Mouse (Mus musculus) hindbrain, embryonic 14.5 days (tissue): ENCODE measurements at regions not wholly inside any gene's neighbourhood (a gene's known extent, or its start where the extent isn't known, plus 50 kb on each side); places are given as distances from the start of the nearest gene placed in this dataset.

Experiments used
- ATAC-seq: fragments of 200-750 bp; cut with Nextera tagmentation; 2 replicates; pipeline ENCODE4 v1.8.0; 2017; ENCODE audit warnings: moderate number of reproducible peaks, mild to moderate bottlenecking, moderate TSS enrichment, moderate library complexity; ENCODE audit not compliant: low FRiP score
- DNase-seq: peaks from one replicate; pipeline ENCODE4 v3.0.0-alpha.2; 2015; ENCODE audit warnings: low spot score
- H3K27ac ChIP-seq: fragments of 300-500 bp; sonication (generic); 2 replicates; pipeline ENCODE4 v1.5.1; 2014; ENCODE audit warnings: mild to moderate bottlenecking, moderate library complexity
- H3K27me3 ChIP-seq: fragments of 300-500 bp; sonication (generic); 2 replicates; pipeline ENCODE4 v1.6.1; 2014; ENCODE audit warnings: mild to moderate bottlenecking, low read length, mixed read lengths; ENCODE audit not compliant: control insufficient read depth, insufficient read depth
- H3K36me3 ChIP-seq: fragments of 300-500 bp; sonication (generic); replicated peaks from 2 replicates; pipeline ENCODE4 v1.6.1; 2014; ENCODE audit not compliant: control insufficient read depth, insufficient read depth
- H3K4me1 ChIP-seq: fragments of 300-500 bp; sonication (generic); replicated peaks from 2 replicates; pipeline ENCODE4 v1.6.1; 2014; ENCODE audit warnings: antibody characterized with exemption, low read length, mixed read lengths; ENCODE audit not compliant: control insufficient read depth, insufficient read depth
- H3K4me2 ChIP-seq: fragments of 300-500 bp; sonication (generic); replicated peaks from 2 replicates; pipeline ENCODE4 v1.6.1; 2014; ENCODE audit warnings: mild to moderate bottlenecking, moderate library complexity
- H3K4me3 ChIP-seq: fragments of 300-500 bp; sonication (generic); replicated peaks from 2 replicates; pipeline ENCODE4 v1.5.1; 2014; ENCODE audit warnings: mild to moderate bottlenecking, low read length
- H3K9ac ChIP-seq: fragments of 300-500 bp; sonication (generic); 2 replicates; pipeline ENCODE4 v1.6.1; 2014
- H3K9me3 ChIP-seq: fragments of 300-500 bp; sonication (generic); 2 replicates; pipeline ENCODE4 v1.6.1; 2016; ENCODE audit warnings: low read length; ENCODE audit not compliant: control insufficient read depth
- WGBS: fragments of 180-500 bp; shearing (Covaris S2); extraction: QIAGEN DNeasy Blood & Tissue Kit; methylation state at CpG from one replicate; pipeline ENCODE4 v1.1.7; 2014; 5-methylcytosine and 5-hydroxymethylcytosine counted together

DNA sequence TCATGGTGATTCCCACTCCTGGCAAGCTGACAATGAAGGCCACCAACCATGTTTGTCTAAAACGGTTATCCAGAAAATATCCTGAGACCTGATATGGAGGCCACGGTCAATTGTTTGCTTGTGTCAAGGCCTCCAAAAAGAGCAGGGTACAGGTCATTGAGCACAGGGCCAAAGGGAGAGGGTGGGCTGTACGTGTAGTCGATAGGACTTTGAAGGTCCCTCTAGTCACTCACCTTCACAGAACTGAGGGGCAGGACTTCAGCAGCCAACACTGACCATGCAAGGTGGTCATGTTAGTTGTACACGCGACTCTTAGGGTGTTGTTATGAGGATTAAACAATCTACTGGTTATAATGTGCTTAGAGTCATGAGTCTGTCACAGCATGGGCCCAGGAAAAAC lies 264.4 kb upstream of the Prok2 start:
- Histone ChIP-seq H3K4me2 (no peak overlapping the region), H3K4me3 (no peak overlapping the region), H3K4me1 (peaks cover 6% of the 10 kb centered on the region), H3K9me3 (no peaks in the 10 kb centered on the region), H3K27me3 (peaks cover 22% of the 10 kb centered on the region; the same call in 1 of the 2 replicates), H3K36me3 (no peaks in the 10 kb centered on the region), H3K27ac (no peak overlapping the region), H3K9ac (no peak overlapping the region)
- DNase-seq: no peak
- no peak for ATAC-seq
- WGBS: 74% methylated on average over 6 of the region's 6 CpGs

DNA sequence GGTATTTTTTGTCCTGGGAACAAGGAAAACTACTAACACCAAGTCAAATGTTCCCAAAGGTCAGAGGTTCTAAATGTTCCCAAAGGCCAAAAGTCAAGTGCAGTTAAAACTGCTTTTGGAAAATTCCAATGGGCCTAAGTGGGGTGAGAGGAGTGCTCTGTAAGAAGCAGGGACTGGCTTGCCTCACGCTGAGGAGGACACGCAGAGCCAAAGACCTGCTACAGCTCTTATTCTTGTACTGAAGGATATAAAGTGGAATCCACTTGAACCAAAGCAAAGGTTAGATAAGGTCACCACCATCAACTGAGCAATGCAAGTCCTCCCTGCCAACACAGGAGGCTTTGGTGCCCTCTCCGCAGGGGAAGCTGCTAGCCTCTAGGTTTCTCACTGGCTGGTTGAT lies 260.3 kb upstream of the Prok2 start:
- Histone ChIP-seq H3K9me3 (no peaks in the 10 kb centered on the region), H3K4me3 (no peak overlapping the region), H3K27ac (no peak overlapping the region), H3K4me1 (peaks cover 17% of the 10 kb centered on the region), H3K36me3 (no peaks in the 10 kb centered on the region), H3K9ac (no peak overlapping the region), H3K27me3 (peaks cover 26% of the 10 kb centered on the region; the same call in 1 of the 2 replicates), H3K4me2 (no peak overlapping the region)
- DNase-seq (no peak), ATAC-seq (no peak)
- 82% methylated on average over 3 of the region's 3 CpGs for WGBS

DNA sequence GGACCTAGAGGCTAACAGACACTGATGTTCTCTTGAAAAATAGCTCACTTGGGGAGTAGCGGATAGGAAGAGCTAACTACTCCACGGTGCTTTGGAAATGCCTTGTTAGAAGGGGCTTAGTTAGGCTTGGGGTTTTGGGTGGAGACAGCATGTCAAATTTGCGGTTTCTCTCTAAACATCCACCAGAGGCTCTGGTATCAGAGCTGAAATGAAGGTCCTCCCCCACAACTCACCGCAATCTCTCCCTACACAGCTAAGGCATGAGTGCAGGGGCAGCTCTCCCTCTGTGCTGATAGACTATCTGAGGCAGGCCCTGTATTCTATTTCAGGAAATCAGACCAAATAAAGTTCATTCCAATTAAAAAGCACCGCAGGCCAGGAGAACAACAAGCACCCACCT lies 259.1 kb upstream of the Prok2 start:
- Histone ChIP-seq H3K4me1 (peaks cover 12% of the 10 kb centered on the region), H3K4me3 (no peak overlapping the region), H3K9me3 (no peaks in the 10 kb centered on the region), H3K27ac (no peak overlapping the region), H3K4me2 (no peak overlapping the region), H3K9ac (no peak overlapping the region), H3K36me3 (no peaks in the 10 kb centered on the region), H3K27me3 (peaks cover 26% of the 10 kb centered on the region; the same call in 1 of the 2 replicates)
- DNase-seq: no peak
- no peak for ATAC-seq
- WGBS: 38% methylated on average over 5 of the region's 5 CpGs

DNA sequence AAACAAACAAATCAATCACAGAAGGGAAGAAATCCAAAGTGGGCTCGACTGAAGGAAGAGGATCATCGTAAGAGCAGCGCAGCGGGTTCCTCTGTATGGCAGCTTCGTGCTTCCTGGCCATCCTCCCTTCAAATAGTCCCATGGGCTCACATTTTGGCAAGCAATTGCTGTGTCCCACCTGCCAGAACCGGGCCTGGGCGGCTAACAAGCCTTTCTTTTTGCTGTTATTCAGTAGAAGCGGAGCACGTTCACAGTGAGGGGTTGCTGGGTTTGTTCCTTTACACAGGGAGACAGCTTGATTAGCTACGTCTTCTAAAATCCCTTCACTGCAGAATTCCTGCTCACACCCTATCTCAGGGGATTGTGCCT lies 258.6 kb upstream of the Prok2 start:
- Histone ChIP-seq H3K4me1 (peaks cover 12% of the 10 kb centered on the region), H3K36me3 (no peaks in the 10 kb centered on the region), H3K9me3 (no peaks in the 10 kb centered on the region), H3K4me2 (no peak overlapping the region), H3K9ac (no peak overlapping the region; the same call in 1 of the 2 replicates), H3K27me3 (peaks cover 26% of the 10 kb centered on the region; the same call in 1 of the 2 replicates), H3K4me3 (no peak overlapping the region), H3K27ac (no peak overlapping the region)
- ATAC-seq (no peak), DNase-seq (no peak)
- 14% methylated on average over 10 of the region's 10 CpGs for WGBS

DNA sequence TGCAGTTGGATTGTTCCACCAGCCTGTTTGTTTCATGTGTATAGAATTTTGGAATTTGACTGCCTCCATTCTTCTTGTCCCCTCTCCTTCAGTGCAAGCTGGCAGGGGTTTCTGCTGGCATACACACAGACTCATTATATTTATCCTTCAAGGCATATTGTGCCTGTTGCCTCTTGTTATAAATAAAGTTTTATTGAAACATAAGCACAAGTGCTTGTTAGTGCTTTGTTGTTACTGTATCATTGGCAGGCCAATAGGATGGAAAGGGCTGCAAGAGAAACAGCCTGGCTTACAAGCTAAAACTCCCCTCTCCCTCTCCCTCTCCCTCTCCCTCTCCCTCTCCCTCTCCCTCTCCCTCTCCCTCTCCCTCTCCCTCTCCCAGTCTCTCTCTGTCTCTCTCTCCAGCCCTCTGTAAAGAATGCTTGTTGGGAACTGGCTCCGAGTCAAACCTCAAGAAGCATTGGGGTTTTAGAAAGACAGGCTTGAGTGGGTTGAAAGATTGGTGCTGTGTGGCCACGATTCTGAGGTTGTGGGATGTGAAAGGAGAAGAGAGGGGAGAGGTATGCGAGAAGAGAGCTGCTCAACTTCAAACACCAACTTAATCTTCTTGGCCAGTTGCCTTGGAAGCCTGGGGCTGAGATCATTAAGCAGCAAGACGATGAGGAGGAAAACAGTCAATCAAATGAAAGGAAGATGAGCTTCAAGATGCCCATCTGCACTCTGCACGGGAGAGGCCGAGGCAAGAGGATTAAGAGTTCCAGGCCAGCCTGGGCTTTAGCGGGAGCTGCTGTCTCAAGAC lies 258.1 kb upstream of the Prok2 start:
- H3K9ac ChIP-seq: no peak overlapping the region
- no peak overlapping the region for H3K27ac ChIP-seq
- ATAC-seq: no peak
- H3K36me3 ChIP-seq: no peaks in the 10 kb centered on the region
- peaks cover 12% of the 10 kb centered on the region for H3K4me1 ChIP-seq
- H3K4me3 ChIP-seq: no peak overlapping the region
- H3K4me2 ChIP-seq: no peak overlapping the region
- 13% methylated on average over 7 of the region's 7 CpGs for WGBS
- no peaks in the 10 kb centered on the region for H3K9me3 ChIP-seq
- H3K27me3 ChIP-seq: peaks cover 26% of the 10 kb centered on the region; the same call in 1 of the 2 replicates
- no peak for DNase-seq

DNA sequence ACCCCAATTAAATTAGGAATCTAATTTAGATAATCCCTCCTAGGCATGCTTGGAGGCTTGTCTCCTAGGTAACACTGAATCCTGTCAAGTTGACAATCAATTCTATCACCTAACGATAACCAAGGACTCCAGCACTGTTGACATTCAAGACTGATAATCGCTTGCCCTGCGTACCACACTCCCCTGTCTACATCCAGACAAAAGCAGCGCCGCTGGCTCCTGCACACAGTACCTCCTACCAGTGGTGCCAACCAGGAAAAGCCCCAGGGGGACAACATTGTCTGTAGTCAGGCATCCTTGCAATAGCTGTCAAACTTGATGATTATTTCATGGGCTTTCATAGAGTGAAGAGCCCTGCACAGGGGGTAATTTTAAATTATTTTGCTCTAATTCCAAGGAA lies 253.4 kb upstream of the Prok2 start:
- no peaks in the 10 kb centered on the region for H3K9me3 ChIP-seq
- H3K9ac ChIP-seq: no peak overlapping the region

DNA sequence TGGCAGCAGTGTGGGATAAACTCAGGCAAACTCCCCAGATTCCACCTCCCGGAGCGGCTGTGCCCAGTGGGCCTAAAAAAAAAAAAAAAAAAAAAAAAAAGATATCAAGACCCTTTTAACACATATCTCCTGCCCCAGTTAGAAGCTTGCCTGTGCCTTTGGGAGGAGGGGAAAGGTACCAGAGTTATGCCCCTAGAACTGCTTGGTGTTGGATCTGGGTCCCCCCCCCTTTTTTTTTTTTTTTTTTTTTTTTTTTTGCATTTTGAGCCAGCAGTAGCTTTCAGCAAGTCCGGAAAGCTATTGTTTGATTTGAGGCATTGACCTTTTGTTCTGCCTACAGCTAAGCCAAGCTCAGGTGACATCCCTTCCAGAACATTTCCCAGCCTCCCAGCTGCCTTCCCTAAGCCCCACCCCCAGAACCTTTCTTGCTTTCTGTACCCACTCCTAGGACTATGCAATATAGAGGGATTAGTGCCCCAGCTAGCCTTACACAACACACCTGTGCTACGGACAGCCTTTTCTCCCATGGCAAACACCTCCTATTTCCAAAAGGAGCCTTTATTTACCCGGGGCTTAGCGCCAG lies 252.1 kb upstream of the Prok2 start:
- Histone ChIP-seq H3K9ac (no peak overlapping the region), H3K4me1 (peaks cover 4% of the 10 kb centered on the region), H3K27ac (no peak overlapping the region), H3K36me3 (no peaks in the 10 kb centered on the region), H3K4me3 (no peak overlapping the region), H3K9me3 (no peaks in the 10 kb centered on the region), H3K4me2 (no peak overlapping the region), H3K27me3 (peaks cover under 1% of the 10 kb centered on the region; the same call in 1 of the 2 replicates)
- WGBS: 59% methylated on average over 6 of the region's 6 CpGs
- DNase-seq (no peak), ATAC-seq (no peak)

More for the DNA sequence above, 253.4 kb upstream of the Prok2 start:
- ATAC-seq (no peak), DNase-seq (no peak)
- Histone ChIP-seq H3K4me1 (peaks cover 1% of the 10 kb centered on the region; the same call in 1 of the 2 replicates), H3K36me3 (no peaks in the 10 kb centered on the region), H3K27ac (no peak overlapping the region), H3K27me3 (peaks cover 4% of the 10 kb centered on the region; the same call in 1 of the 2 replicates), H3K4me3 (no peak overlapping the region), H3K4me2 (no peak overlapping the region)
- 20% methylated on average over 5 of the region's 5 CpGs for WGBS

DNA sequence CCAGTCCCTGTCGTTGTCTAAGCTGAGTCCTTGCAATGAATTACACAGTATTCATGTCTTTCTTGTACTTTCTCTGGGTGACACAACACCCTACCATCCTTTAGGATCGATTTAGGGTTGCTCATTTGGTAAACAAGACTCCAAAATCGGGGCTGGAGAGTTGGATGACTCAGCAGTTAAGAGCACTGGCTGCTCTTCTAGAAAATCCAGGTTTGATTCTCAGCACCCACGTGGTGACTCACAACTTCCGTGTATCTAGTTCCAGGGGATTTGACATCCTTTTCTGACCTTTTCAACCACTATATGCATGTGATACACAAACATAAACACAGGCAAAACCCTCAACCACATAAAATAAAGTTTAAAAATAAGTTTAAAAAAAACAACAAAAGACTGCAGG lies 250.0 kb upstream of the Prok2 start:
- no peaks in the 10 kb centered on the region for H3K9me3 ChIP-seq
- no peak overlapping the region for H3K9ac ChIP-seq
- H3K27me3 ChIP-seq: no peaks in the 10 kb centered on the region; the same call in 1 of the 2 replicates
- H3K4me3 ChIP-seq: no peak overlapping the region
- no peaks in the 10 kb centered on the region for H3K36me3 ChIP-seq
- no peak overlapping the region for H3K27ac ChIP-seq
- DNase-seq: no peak
- no peak for ATAC-seq
- no peak overlapping the region for H3K4me2 ChIP-seq
- WGBS: 83% methylated on average over 5 of the region's 5 CpGs
- peaks cover 17% of the 10 kb centered on the region for H3K4me1 ChIP-seq

DNA sequence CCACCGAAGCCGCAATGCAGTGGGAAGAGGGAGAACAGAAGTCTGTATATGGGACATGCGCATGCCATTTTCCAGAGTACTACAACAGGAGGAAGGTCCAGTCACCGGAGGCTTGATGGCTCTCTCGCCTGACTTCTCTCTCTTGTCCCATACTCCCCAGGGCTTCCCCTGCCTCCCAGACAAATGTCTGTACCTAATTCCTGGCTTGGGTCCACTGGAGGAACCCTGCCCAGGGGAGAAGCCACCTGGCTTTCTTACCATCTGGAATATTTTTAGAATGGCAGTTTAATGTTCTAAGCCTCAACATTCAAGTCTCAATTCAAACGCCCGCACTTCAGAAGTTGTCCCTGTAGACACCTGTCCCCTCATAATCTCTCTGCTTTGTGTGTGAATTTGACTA lies 249.3 kb upstream of the Prok2 start:
- Histone ChIP-seq H3K27me3 (no peaks in the 10 kb centered on the region; the same call in 1 of the 2 replicates), H3K9ac (no peak overlapping the region), H3K9me3 (no peaks in the 10 kb centered on the region), H3K4me1 (peaks cover 24% of the 10 kb centered on the region), H3K36me3 (no peaks in the 10 kb centered on the region), H3K4me2 (no peak overlapping the region), H3K4me3 (no peak overlapping the region), H3K27ac (no peak overlapping the region)
- 86% methylated on average over 7 of the region's 7 CpGs for WGBS
- ATAC-seq (no peak), DNase-seq (no peak)
